ENCODE assay signal across 23 mouse cellular contexts in the genomic region with DNA sequence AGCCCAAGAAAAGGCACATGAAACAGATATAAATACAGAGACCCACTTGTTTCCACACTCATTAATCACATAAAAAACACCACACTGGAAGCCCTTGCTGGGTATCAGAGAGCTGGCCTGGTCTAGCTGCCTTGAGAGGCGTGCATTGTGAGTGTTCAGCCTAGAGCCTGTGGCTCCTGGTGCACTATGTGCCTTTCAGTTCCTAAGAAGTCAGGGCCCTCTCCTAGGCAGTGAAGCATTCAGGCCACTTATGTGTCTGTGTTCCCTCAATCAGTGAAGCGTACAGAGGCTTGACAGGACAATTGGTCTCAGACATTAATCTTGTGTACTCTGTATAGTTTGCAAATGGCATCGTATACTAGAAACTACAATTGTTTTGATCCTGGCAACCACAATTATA. TPM values are rescaled to one million over a fixed set of nuclear protein-coding genes. Genes with fewer than 3 reads are reported as not detected.
DNase-seq lines count a peak whose midpoint lies in the region; ATAC-seq lines count a peak whose summit lies in the region.
"Had no signal": no experiment of that assay in that cellular context is flagged by ENCODE, and none has a peak within 500 bp of the region (broad histone marks: within the 10 kb centered on the region; RNA-seq: fewer than 3 reads in every experiment).

No protein-coding gene starts in this region.

- DNase-seq in heart, postnatal 4 days: no peak
- DNase-seq in kidney, postnatal 4 days: no peak
- DNase-seq in kidney, adult 8-10 months: no peak
- peak; percentile 44 for DNase-seq in MN1 (ENCODE audit: low spot score)
- DNase-seq: adrenal gland, adult 2 months; adrenal gland, postnatal 10 days; adrenal gland, postnatal 25 days; cerebellum, adult 11 months; cerebellum, adult 18-20 months; cerebellum, adult 8-10 months; cerebellum, adult 9-11 months; cerebellum, postnatal 36 days had no signal

- no peaks in the 10 kb centered on the region for H3K27me3 ChIP-seq in heart, embryonic 13.5 days (replicated peaks)
- no peaks in the 10 kb centered on the region for H3K27me3 ChIP-seq in kidney, embryonic 14.5 days (ENCODE audit: control insufficient read depth, insufficient read depth, low read length)
- no peaks in the 10 kb centered on the region for H3K27me3 ChIP-seq in kidney, embryonic 16.5 days (ENCODE audit: insufficient read depth, low read length)
- H3K27me3 ChIP-seq: CH12.LX; embryonic facial prominence, embryonic 13.5 days; embryonic facial prominence, embryonic 15.5 days; forebrain, embryonic 12.5 days had no signal

- H3K9me3 ChIP-seq in heart, embryonic 13.5 days: no peaks in the 10 kb centered on the region
- no peaks in the 10 kb centered on the region for H3K9me3 ChIP-seq in kidney, embryonic 14.5 days (ENCODE audit: control insufficient read depth, low read length)
- no peaks in the 10 kb centered on the region for H3K9me3 ChIP-seq in kidney, embryonic 16.5 days (ENCODE audit: low read length)
- H3K9me3 ChIP-seq: embryonic facial prominence, embryonic 13.5 days; embryonic facial prominence, embryonic 15.5 days; forebrain, embryonic 10.5 days; forebrain, embryonic 12.5 days; G1E had no signal

- H3K36me3 ChIP-seq in heart, embryonic 13.5 days: 0 out of 2 replicates have a peak, but pooled peaks cover 3% of the 10 kb centered on the region
- no peaks in the 10 kb centered on the region for H3K36me3 ChIP-seq in kidney, embryonic 14.5 days (ENCODE audit: control insufficient read depth, insufficient read depth, low read length)
- no peaks in the 10 kb centered on the region for H3K36me3 ChIP-seq in kidney, embryonic 16.5 days (ENCODE audit: insufficient read depth, low read length)
- H3K36me3 ChIP-seq: embryonic facial prominence, embryonic 13.5 days; embryonic facial prominence, embryonic 15.5 days; forebrain, embryonic 12.5 days had no signal

- ATAC-seq in heart, embryonic 13.5 days (ENCODE audit: extremely low read depth, insufficient number of reproducible peaks, low FRiP score, low TSS enrichment): peak; percentile 37; the same call in 1 of the 2 replicates
- ATAC-seq in kidney, embryonic 14.5 days (ENCODE audit: low FRiP score, low TSS enrichment): peak; percentile 90; the same call in 1 of the 2 replicates
- ATAC-seq in kidney, embryonic 16.5 days (ENCODE audit: low FRiP score, low TSS enrichment): peak; percentile 59; the same call in 1 of the 2 replicates
- ATAC-seq: forebrain, embryonic 14.5 days had no signal

- no peak overlapping the region for H3K9ac ChIP-seq in heart, embryonic 13.5 days
- no peak overlapping the region for H3K9ac ChIP-seq in kidney, embryonic 14.5 days (ENCODE audit: low read depth, low read length)
- no peak overlapping the region for H3K9ac ChIP-seq in kidney, embryonic 16.5 days (replicated peaks; ENCODE audit: low read length)
- H3K9ac ChIP-seq: embryonic facial prominence, embryonic 13.5 days; embryonic facial prominence, embryonic 15.5 days; forebrain, embryonic 12.5 days had no signal

- WGBS in heart, embryonic 13.5 days: 73% methylated on average over 3 of the region's 3 CpGs
- WGBS in kidney, embryonic 14.5 days: 41% methylated on average over 3 of the region's 3 CpGs
- 41% methylated on average over 3 of the region's 3 CpGs for WGBS in kidney, embryonic 16.5 days

- H3K4me3 ChIP-seq in heart, embryonic 13.5 days: no peak overlapping the region
- no peak overlapping the region for H3K4me3 ChIP-seq in kidney, embryonic 14.5 days (ENCODE audit: low read length)
- no peak overlapping the region for H3K4me3 ChIP-seq in kidney, embryonic 16.5 days (ENCODE audit: low read length)
- H3K4me3 ChIP-seq: embryonic facial prominence, embryonic 13.5 days; embryonic facial prominence, embryonic 15.5 days; erythroblast, embryonic 14.5 days; forebrain, embryonic 10.5 days; forebrain, embryonic 12.5 days had no signal

- H3K4me1 ChIP-seq in heart, embryonic 13.5 days: no peaks in the 10 kb centered on the region
- H3K4me1 ChIP-seq in kidney, embryonic 14.5 days (ENCODE audit: control insufficient read depth, insufficient read depth, low read length): no peaks in the 10 kb centered on the region
- peaks cover 4% of the 10 kb centered on the region for H3K4me1 ChIP-seq in kidney, embryonic 16.5 days (ENCODE audit: insufficient read depth, low read length)
- H3K4me1 ChIP-seq: embryonic facial prominence, embryonic 13.5 days; embryonic facial prominence, embryonic 15.5 days; forebrain, embryonic 10.5 days; forebrain, embryonic 12.5 days had no signal

- no peak overlapping the region for H3K27ac ChIP-seq in heart, embryonic 13.5 days (replicated peaks)
- no peak overlapping the region for H3K27ac ChIP-seq in kidney, embryonic 14.5 days (ENCODE audit: low read depth, low read length)
- no peak overlapping the region for H3K27ac ChIP-seq in kidney, embryonic 16.5 days (ENCODE audit: low read length)
- H3K27ac ChIP-seq: embryonic facial prominence, embryonic 13.5 days; embryonic facial prominence, embryonic 15.5 days; forebrain, embryonic 10.5 days; forebrain, embryonic 12.5 days had no signal

- H3K4me2 ChIP-seq in heart, embryonic 13.5 days: no peak overlapping the region
- H3K4me2 ChIP-seq in kidney, embryonic 14.5 days (replicated peaks; ENCODE audit: low read depth, low read length): no peak overlapping the region
- H3K4me2 ChIP-seq in kidney, embryonic 16.5 days (replicated peaks; ENCODE audit: low read depth, low read length): no peak overlapping the region
- H3K4me2 ChIP-seq: embryonic facial prominence, embryonic 13.5 days; embryonic facial prominence, embryonic 15.5 days; forebrain, embryonic 12.5 days had no signal

RNA-seq across cellular contexts. Expression of a gene that starts 19.3 kb away (rescaled TPM):
- 2.8 and 3.2 TPM in 2 replicates for polyA plus RNA-seq in heart, embryonic 13.5 days (2015; fragmentation: Nextera tagmentation; extraction: Ambion mirVana)
- total RNA-seq in heart, postnatal 4 days (2021): 1 to 10 TPM; 6.0 to 7.5 TPM
- polyA plus RNA-seq in kidney, embryonic 14.5 days (2014; fragmentation: Nextera tagmentation; extraction: Ambion mirVana): 5.9 and 8.3 TPM in 2 replicates
- 5.9 and 7.1 TPM in 2 replicates for polyA plus RNA-seq in kidney, embryonic 16.5 days (2015; fragmentation: Nextera tagmentation; extraction: Ambion mirVana)

RNA-seq across cellular contexts. Expression of a gene that starts 54.5 kb away (rescaled TPM):
- polyA plus RNA-seq in heart, embryonic 13.5 days (2015; fragmentation: Nextera tagmentation; extraction: Ambion mirVana): 22.6 and 25.0 TPM in 2 replicates
- 10 to 100 TPM; 42.2 to 43.0 TPM for total RNA-seq in heart, postnatal 4 days (2021)
- 28.6 and 40.0 TPM in 2 replicates for polyA plus RNA-seq in kidney, embryonic 14.5 days (2014; fragmentation: Nextera tagmentation; extraction: Ambion mirVana)
- polyA plus RNA-seq in kidney, embryonic 16.5 days (2015; fragmentation: Nextera tagmentation; extraction: Ambion mirVana): 40.9 and 42.9 TPM in 2 replicates

Comparison
In these comparisons a context has a peak if more than half of its experiments do, and no peak if none do; other contexts are left out.
1. ATAC-seq: peak in every context shown above with its lines; median percentile 90 in kidney, embryonic 14.5 days; 59 in kidney, embryonic 16.5 days; 37 in heart, embryonic 13.5 days.